8 mouse cellular contexts compared by ENCODE assay signal in genomic region chrX:73660284-73660665, GRCm38 (mm10). TPM values are rescaled to one million over a fixed set of nuclear protein-coding genes. Genes with fewer than 3 reads are reported as not detected.
DNase-seq lines count a peak whose midpoint lies in the region; ATAC-seq lines count a peak whose summit lies in the region.

No protein-coding gene starts in this region.

- no peaks in the 10 kb centered on the region for H3K27me3 ChIP-seq in neural tube, embryonic 11.5 days (ENCODE audit: control insufficient read depth, insufficient read depth, low read length)
- no peaks in the 10 kb centered on the region for H3K27me3 ChIP-seq in limb, embryonic 13.5 days
- no peaks in the 10 kb centered on the region for H3K27me3 ChIP-seq in stomach, embryonic 15.5 days (replicated peaks)

- peak; percentile 56 for DNase-seq in cerebellum, adult 9-11 months
- DNase-seq in cerebellum, postnatal 36 days = no peak
- DNase-seq in neural tube, embryonic 11.5 days (ENCODE audit: low spot score) = no peak
- no peak for DNase-seq in neural tube, embryonic 10.5 days (ENCODE audit: extremely low spot score, low spot score)
- no peak for DNase-seq in gastrocnemius, adult 18-20 months (ENCODE audit: low spot score)

- no peaks in the 10 kb centered on the region for H3K36me3 ChIP-seq in neural tube, embryonic 11.5 days (ENCODE audit: control insufficient read depth, insufficient read depth, low read length)
- no peaks in the 10 kb centered on the region for H3K36me3 ChIP-seq in limb, embryonic 13.5 days
- H3K36me3 ChIP-seq in stomach, embryonic 15.5 days = no peaks in the 10 kb centered on the region

- H3K4me1 ChIP-seq in neural tube, embryonic 11.5 days (ENCODE audit: control insufficient read depth, insufficient read depth, low read length) = no peaks in the 10 kb centered on the region
- 0 out of 2 replicates have a peak, but pooled peaks cover 4% of the 10 kb centered on the region for H3K4me1 ChIP-seq in limb, embryonic 13.5 days
- H3K4me1 ChIP-seq in stomach, embryonic 15.5 days = no peaks in the 10 kb centered on the region

- H3K4me3 ChIP-seq in neural tube, embryonic 11.5 days (ENCODE audit: low read depth, low read length) = peak overlapping the region; percentile 36
- H3K4me3 ChIP-seq in limb, embryonic 13.5 days = peak overlapping the region; percentile 51
- H3K4me3 ChIP-seq in stomach, embryonic 15.5 days (replicated peaks) = peak overlapping the region; percentile 40

- no peaks in the 10 kb centered on the region for H3K9me3 ChIP-seq in neural tube, embryonic 11.5 days (ENCODE audit: control insufficient read depth, low read length)
- no peaks in the 10 kb centered on the region for H3K9me3 ChIP-seq in limb, embryonic 13.5 days
- no peaks in the 10 kb centered on the region for H3K9me3 ChIP-seq in stomach, embryonic 15.5 days

- peak overlapping the region; percentile 68 for H3K4me2 ChIP-seq in neural tube, embryonic 11.5 days (ENCODE audit: low read depth)
- H3K4me2 ChIP-seq in limb, embryonic 13.5 days (replicated peaks) = peak overlapping the region; percentile 75
- H3K4me2 ChIP-seq in stomach, embryonic 15.5 days = peak overlapping the region; percentile 70

- H3K9ac ChIP-seq in neural tube, embryonic 11.5 days (ENCODE audit: low read length) = peak overlapping the region; percentile 52
- peak overlapping the region; percentile 64; the same call in 1 of the 2 replicates for H3K9ac ChIP-seq in limb, embryonic 13.5 days
- no peak overlapping the region for H3K9ac ChIP-seq in stomach, embryonic 15.5 days

- H3K27ac ChIP-seq in neural tube, embryonic 11.5 days (ENCODE audit: low read depth, low read length) = no peak overlapping the region
- no peak overlapping the region for H3K27ac ChIP-seq in limb, embryonic 13.5 days
- H3K27ac ChIP-seq in stomach, embryonic 15.5 days = no peak overlapping the region

- WGBS in neural tube, embryonic 11.5 days = 82% methylated on average over 3 of the region's 3 CpGs
- WGBS in limb, embryonic 13.5 days = 65% methylated on average over 3 of the region's 3 CpGs
- 62% methylated on average over 3 of the region's 3 CpGs for WGBS in stomach, embryonic 15.5 days

- no peak for ATAC-seq in neural tube, embryonic 11.5 days (ENCODE audit: insufficient read depth, low FRiP score, low TSS enrichment)
- no peak; the same call in 1 of the 2 replicates for ATAC-seq in limb, embryonic 13.5 days (ENCODE audit: low FRiP score, low read depth)
- no peak for ATAC-seq in stomach, embryonic 15.5 days (ENCODE audit: insufficient read depth, low FRiP score, low read depth)
- no peak for ATAC-seq in erythroid progenitor cell, adult 5-6 weeks (replicated peaks; ENCODE audit: low FRiP score, poor library complexity, severe bottlenecking)

RNA-seq across cellular contexts. Expression of gene Pnck, which starts 0.4 kb away (rescaled TPM):
- polyA plus RNA-seq in neural tube, embryonic 11.5 days (2014; fragmentation: Nextera tagmentation; extraction: Ambion mirVana) = 11.1 and 13.3 TPM in 2 replicates
- 21.7 TPM in 2 replicates for polyA plus RNA-seq in limb, embryonic 13.5 days (2015; fragmentation: Nextera tagmentation; extraction: Ambion mirVana)
- polyA plus RNA-seq in stomach, embryonic 15.5 days (2015; fragmentation: Nextera tagmentation; extraction: Ambion mirVana) = 17.7 and 20.4 TPM in 2 replicates
- total RNA-seq in gastrocnemius, adult 18-20 months (2021) = 10 to 100 TPM in 1 of 2 experiments, 1 to 10 TPM in 1; 8.6 to 11.6 TPM
- not detected in 2 replicates for total RNA-seq in erythroid progenitor cell, adult 5-6 weeks (2015; ENCODE audit: low replicate concordance)
- total RNA-seq in erythroid progenitor cell, adult 5-6 weeks (2017; ENCODE audit: low replicate concordance) = not detected in 2 replicates

RNA-seq across cellular contexts. Expression of gene Slc6a8, which starts 12.7 kb away (rescaled TPM):
- polyA plus RNA-seq in neural tube, embryonic 11.5 days (2014; fragmentation: Nextera tagmentation; extraction: Ambion mirVana) = 6.8 and 6.9 TPM in 2 replicates
- 8.3 and 8.8 TPM in 2 replicates for polyA plus RNA-seq in limb, embryonic 13.5 days (2015; fragmentation: Nextera tagmentation; extraction: Ambion mirVana)
- polyA plus RNA-seq in stomach, embryonic 15.5 days (2015; fragmentation: Nextera tagmentation; extraction: Ambion mirVana) = 6.8 and 7.1 TPM in 2 replicates
- total RNA-seq in gastrocnemius, adult 18-20 months (2021) = 100 to 1,000 TPM; 108 to 141 TPM
- 1.3 and 1.4 TPM in 2 replicates for total RNA-seq in erythroid progenitor cell, adult 5-6 weeks (2015; ENCODE audit: low replicate concordance)
- total RNA-seq in erythroid progenitor cell, adult 5-6 weeks (2017; ENCODE audit: low replicate concordance) = 0.51 TPM in 1 of 2 replicates, not detected in the other

RNA-seq across cellular contexts. Expression of gene Dusp9, which starts 21.1 kb away (rescaled TPM):
- 4.2 and 6.3 TPM in 2 replicates for polyA plus RNA-seq in neural tube, embryonic 11.5 days (2014; fragmentation: Nextera tagmentation; extraction: Ambion mirVana)
- 22.6 and 23.2 TPM in 2 replicates for polyA plus RNA-seq in limb, embryonic 13.5 days (2015; fragmentation: Nextera tagmentation; extraction: Ambion mirVana)
- polyA plus RNA-seq in stomach, embryonic 15.5 days (2015; fragmentation: Nextera tagmentation; extraction: Ambion mirVana) = 15.0 and 16.9 TPM in 2 replicates
- not detected for total RNA-seq in gastrocnemius, adult 18-20 months (2021)
- total RNA-seq in erythroid progenitor cell, adult 5-6 weeks (2015; ENCODE audit: low replicate concordance) = not detected in 2 replicates
- total RNA-seq in erythroid progenitor cell, adult 5-6 weeks (2017; ENCODE audit: low replicate concordance) = not detected in 2 replicates

RNA-seq across cellular contexts. Expression of gene Bcap31, which starts 55.7 kb away (rescaled TPM):
- 140 and 141 TPM in 2 replicates for polyA plus RNA-seq in neural tube, embryonic 11.5 days (2014; fragmentation: Nextera tagmentation; extraction: Ambion mirVana)
- 211 and 215 TPM in 2 replicates for polyA plus RNA-seq in limb, embryonic 13.5 days (2015; fragmentation: Nextera tagmentation; extraction: Ambion mirVana)
- polyA plus RNA-seq in stomach, embryonic 15.5 days (2015; fragmentation: Nextera tagmentation; extraction: Ambion mirVana) = 270 and 283 TPM in 2 replicates
- 10 to 100 TPM; 54.2 to 63.8 TPM for total RNA-seq in gastrocnemius, adult 18-20 months (2021)
- total RNA-seq in erythroid progenitor cell, adult 5-6 weeks (2015; ENCODE audit: low replicate concordance) = 110 and 144 TPM in 2 replicates
- 56.3 and 68.2 TPM in 2 replicates for total RNA-seq in erythroid progenitor cell, adult 5-6 weeks (2017; ENCODE audit: low replicate concordance)

RNA-seq across cellular contexts. Expression of gene Abcd1, which starts 56.1 kb away (rescaled TPM):
- 8.6 and 9.4 TPM in 2 replicates for polyA plus RNA-seq in neural tube, embryonic 11.5 days (2014; fragmentation: Nextera tagmentation; extraction: Ambion mirVana)
- 16.1 and 17.1 TPM in 2 replicates for polyA plus RNA-seq in limb, embryonic 13.5 days (2015; fragmentation: Nextera tagmentation; extraction: Ambion mirVana)
- 18.6 and 19.5 TPM in 2 replicates for polyA plus RNA-seq in stomach, embryonic 15.5 days (2015; fragmentation: Nextera tagmentation; extraction: Ambion mirVana)
- total RNA-seq in gastrocnemius, adult 18-20 months (2021) = 10 to 100 TPM; 18.7 to 21.2 TPM
- total RNA-seq in erythroid progenitor cell, adult 5-6 weeks (2015; ENCODE audit: low replicate concordance) = 11.5 and 14.7 TPM in 2 replicates
- total RNA-seq in erythroid progenitor cell, adult 5-6 weeks (2017; ENCODE audit: low replicate concordance) = 1.7 and 3.8 TPM in 2 replicates
